Mouse (Mus musculus) kidney, adult 2 months (tissue): Measurements from ENCODE around the gene Chid1. TPM values are rescaled to one million over a fixed set of nuclear protein-coding genes. Genes with fewer than 3 reads are reported as not detected.

Experiments used
- DNase-seq: peaks from one replicate; pipeline ENCODE4 v3.0.0; 2021
- H3K27ac ChIP-seq: fragments of 200-500 bp; 2 replicates; pipeline ENCODE4 v1.5.1; 2012; ENCODE audit warnings: low read depth, low read length, control low read depth, inconsistent platforms; ENCODE audit not compliant: insufficient read depth
- H3K27me3 ChIP-seq: fragments of 200-500 bp; replicated peaks from 2 replicates; pipeline ENCODE4 v1.6.1; 2012; ENCODE audit warnings: mild to moderate bottlenecking, moderate library complexity, low read length, inconsistent platforms; ENCODE audit not compliant: control insufficient read depth, insufficient read depth
- H3K36me3 ChIP-seq: fragments of 200-500 bp; 2 replicates; pipeline ENCODE4 v1.6.1; 2012; ENCODE audit warnings: mild to moderate bottlenecking, moderate library complexity, low read length, inconsistent platforms; ENCODE audit not compliant: control insufficient read depth, insufficient read depth
- H3K4me1 ChIP-seq: fragments of 200-500 bp; 2 replicates; pipeline ENCODE4 v1.6.1; 2011; ENCODE audit warnings: low read length; ENCODE audit not compliant: control insufficient read depth, insufficient read depth
- H3K4me3 ChIP-seq: fragments of 200-500 bp; 2 replicates; pipeline ENCODE4 v1.5.1; 2011; ENCODE audit warnings: mild to moderate bottlenecking, low read depth, low read length, control low read depth; ENCODE audit not compliant: insufficient read depth
- CTCF ChIP-seq: fragments of 200-500 bp; conservative IDR thresholded peaks from 2 replicates; pipeline ENCODE4 v1.5.1; 2011; ENCODE audit warnings: low read depth, mild to moderate bottlenecking, control low read depth, low read length, moderate library complexity, mixed read lengths; ENCODE audit not compliant: insufficient read depth, insufficient read length
- POLR2A ChIP-seq: fragments of 200-500 bp; IDR thresholded peaks from one replicate; pipeline ENCODE4 v1.6.1; 2011; ENCODE audit warnings: low read depth, low read length, control low read depth
- WGBS: fragments of 180-500 bp; shearing (Covaris S2); methylation state at CpG from one replicate; pipeline ENCODE4 v1.1.7; 2018; 5-methylcytosine and 5-hydroxymethylcytosine counted together
- polyA plus RNA-seq: library from polyadenylated mRNA; depleted of rRNA; stranded (reverse); fragments of >200 nt; gene quantifications from 2 replicates; pipeline ENCODE4 v1.2.3, GENCODE M21; 2012

Chid1 gene
- polyA plus RNA-seq, 1 experiment = 35.6 TPM

DNA sequence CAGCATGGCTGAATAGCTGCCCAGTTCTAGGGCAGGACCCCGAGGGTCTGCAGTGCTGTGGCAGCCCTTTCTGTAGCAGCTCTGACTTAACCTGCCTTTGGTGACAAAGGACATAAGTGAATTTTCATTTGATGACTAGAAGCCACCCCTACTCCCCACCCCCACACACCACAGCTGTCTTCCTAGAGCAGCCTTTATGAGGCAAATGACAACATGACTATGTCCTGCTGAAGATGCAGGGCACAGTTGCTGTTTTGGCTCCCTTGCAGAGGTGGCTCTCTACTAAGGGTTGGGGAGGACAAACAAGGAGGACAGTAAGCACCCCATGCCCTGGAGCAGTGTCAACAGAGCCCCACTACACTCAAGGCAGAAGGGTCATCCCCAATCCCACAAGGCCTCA is 19.9 kb downstream of the Chid1 start:
- Histone ChIP-seq H3K36me3 (no peaks in the 10 kb centered on the region), H3K27ac (no peak overlapping the region), H3K4me1 (no peaks in the 10 kb centered on the region), H3K4me3 (no peak overlapping the region), H3K27me3 (no peaks in the 10 kb centered on the region)
- WGBS = 68% methylated on average over 1 of the region's 1 CpGs
- no peak for DNase-seq
- TF ChIP-seq POLR2A (no peak), CTCF (no peak)

DNA sequence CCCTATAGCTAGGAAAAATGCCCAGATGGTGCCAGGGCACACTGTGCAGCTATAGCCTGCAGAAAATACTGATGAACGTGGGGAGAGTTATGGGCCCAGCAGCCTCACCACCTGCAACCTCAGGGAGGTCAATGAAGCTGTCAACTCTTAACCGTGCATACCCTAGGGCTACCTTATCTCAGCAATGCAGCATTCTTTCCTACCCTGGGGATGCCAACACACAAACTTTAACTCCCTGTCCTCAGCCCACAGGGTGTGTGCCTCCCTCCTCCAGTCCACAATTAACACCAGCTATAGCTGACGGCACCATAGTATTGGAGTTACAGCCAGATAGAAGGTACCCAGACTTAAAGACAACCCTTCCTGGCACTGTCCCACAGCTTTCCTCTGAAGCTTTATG is 20.7 kb downstream of the Chid1 start:
- Histone ChIP-seq H3K4me1 (no peaks in the 10 kb centered on the region), H3K4me3 (no peak overlapping the region), H3K27ac (no peak overlapping the region), H3K36me3 (no peaks in the 10 kb centered on the region), H3K27me3 (no peaks in the 10 kb centered on the region)
- no peak for TF ChIP-seq CTCF
- TF ChIP-seq POLR2A = no peak
- no peak for DNase-seq
- 79% methylated on average over 3 of the region's 3 CpGs for WGBS

DNA sequence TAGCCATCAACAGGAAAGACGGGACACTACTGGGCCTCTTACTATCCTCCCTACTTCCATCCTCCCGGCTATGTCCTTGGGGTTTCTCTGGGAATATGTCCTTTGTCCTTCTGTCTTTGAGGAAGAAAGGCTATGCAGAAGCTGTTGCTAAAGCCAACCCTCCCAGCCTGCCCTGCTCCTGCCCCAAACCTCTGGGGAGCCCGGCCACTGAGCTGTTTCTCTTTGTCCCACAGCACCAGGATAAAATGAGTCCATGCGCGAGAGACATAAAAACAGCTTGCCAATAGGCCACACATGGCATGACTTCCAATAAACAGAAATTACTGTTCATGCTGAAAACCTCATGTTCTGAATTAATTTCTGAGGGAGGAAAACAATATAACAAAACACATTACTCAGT is 21.4 kb downstream of the Chid1 start:
- Histone ChIP-seq H3K27ac (no peak overlapping the region), H3K27me3 (no peaks in the 10 kb centered on the region), H3K4me1 (no peaks in the 10 kb centered on the region), H3K36me3 (no peaks in the 10 kb centered on the region), H3K4me3 (no peak overlapping the region)
- DNase-seq = no peak
- TF ChIP-seq CTCF (no peak), POLR2A (no peak)
- WGBS = 91% methylated on average over 5 of the region's 5 CpGs

DNA sequence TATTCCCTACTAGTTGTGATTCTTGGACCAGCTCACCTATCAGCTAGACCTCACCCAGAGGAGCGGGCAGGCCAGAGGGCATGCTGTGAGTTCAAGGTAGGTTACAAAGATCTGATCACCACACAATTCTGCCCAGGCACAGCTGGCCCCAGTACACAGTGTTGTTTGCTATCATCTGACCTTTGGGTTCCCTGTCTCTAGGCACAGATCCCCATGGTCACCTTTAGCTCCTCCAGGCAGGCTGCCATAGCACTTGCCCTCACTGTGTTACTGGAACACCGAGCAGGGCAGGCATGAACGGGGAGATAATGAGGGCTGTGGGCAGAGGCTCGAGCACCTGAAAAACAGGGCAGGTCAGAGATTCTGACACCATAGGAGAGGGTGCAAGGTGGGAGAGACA is 22.0 kb downstream of the Chid1 start:
- Histone ChIP-seq H3K4me1 (no peaks in the 10 kb centered on the region), H3K36me3 (no peaks in the 10 kb centered on the region), H3K27ac (no peak overlapping the region), H3K4me3 (no peak overlapping the region), H3K27me3 (no peaks in the 10 kb centered on the region)
- no peak for TF ChIP-seq POLR2A
- DNase-seq = no peak
- WGBS = 80% methylated on average over 4 of the region's 4 CpGs

DNA sequence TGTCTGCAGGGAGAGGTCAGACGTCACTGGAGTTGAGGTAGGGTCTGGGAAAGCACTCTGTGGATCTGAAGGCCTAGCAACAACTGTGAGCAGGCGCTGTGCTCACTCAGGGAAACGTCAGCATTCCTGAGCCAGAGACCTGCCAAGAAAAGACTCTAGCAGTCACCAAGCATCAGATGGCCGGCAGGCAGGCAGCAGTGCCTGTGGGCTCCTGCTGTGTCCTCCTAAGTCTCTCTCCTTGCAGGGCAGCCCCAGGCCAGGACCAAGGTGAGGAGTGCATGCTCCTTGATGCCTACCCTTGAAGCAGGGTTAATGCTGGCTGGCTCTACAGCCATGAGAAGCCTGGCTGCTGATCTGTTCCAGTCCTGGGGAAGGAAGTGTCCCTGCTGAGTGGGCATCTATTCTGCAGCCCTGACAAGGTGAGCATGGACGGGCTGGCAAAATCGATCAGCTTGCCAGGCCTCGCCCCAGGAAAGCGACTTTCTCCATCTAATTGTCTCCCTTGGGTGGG is 28.9 kb downstream of the Chid1 start:
- Histone ChIP-seq H3K4me1 (no peaks in the 10 kb centered on the region), H3K27me3 (no peaks in the 10 kb centered on the region), H3K36me3 (no peaks in the 10 kb centered on the region), H3K27ac (no peak overlapping the region), H3K4me3 (no peak overlapping the region)
- no peak for DNase-seq
- TF ChIP-seq CTCF (no peak), POLR2A (no peak)
- WGBS = 82% methylated on average over 8 of the region's 8 CpGs

DNA sequence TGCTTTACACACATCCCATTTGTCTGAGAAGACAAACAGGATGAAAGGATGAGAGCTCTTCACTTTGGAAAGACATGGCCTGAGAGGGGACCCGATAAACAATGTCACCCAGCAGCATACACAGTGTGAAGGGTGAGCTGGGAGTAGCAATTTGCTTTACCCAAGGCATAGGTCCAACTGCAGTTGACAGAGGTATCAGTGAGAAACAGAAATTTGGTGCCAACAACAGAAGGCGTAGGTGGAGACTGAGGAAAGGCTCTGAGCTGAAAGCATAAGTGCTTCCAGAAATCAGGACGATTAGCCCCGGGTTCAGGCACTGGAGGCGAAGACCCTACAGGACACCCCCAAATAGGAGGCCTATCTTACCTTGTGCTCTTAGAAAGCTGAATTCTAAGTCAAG is 29.5 kb downstream of the Chid1 start:
- H3K36me3 ChIP-seq = no peaks in the 10 kb centered on the region
- no peak overlapping the region for H3K27ac ChIP-seq
- no peak overlapping the region for H3K4me3 ChIP-seq
- 95% methylated on average over 5 of the region's 5 CpGs for WGBS
- DNase-seq = no peak
- TF ChIP-seq POLR2A (no peak), CTCF (no peak)
- H3K27me3 ChIP-seq = no peaks in the 10 kb centered on the region
- H3K4me1 ChIP-seq = no peaks in the 10 kb centered on the region

DNA sequence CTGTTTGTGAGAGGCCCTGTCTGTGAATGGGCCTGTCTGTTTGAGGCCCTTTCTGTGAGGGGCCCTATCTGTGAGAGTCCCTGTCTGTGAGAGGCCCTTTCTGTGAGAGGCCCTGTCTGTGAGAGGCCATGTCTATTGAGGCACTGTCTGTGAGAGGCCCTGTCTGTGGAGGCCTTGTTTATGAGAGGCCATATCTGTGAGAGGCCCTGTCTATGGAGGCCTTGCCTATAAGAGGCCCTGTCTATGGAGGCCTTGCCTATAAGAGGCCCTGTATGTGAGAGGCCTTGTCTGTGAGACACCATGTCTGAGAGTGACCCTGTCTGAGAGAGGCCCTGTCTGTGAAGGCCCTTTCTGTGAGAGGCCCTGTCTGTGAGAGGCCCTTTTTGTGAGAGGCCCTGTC is 31.5 kb downstream of the Chid1 start:
- TF ChIP-seq POLR2A = no peak
- TF ChIP-seq CTCF = no peak
- no peak overlapping the region for H3K27ac ChIP-seq
- no peaks in the 10 kb centered on the region for H3K36me3 ChIP-seq
- DNase-seq = no peak
- no peaks in the 10 kb centered on the region for H3K27me3 ChIP-seq
- no peaks in the 10 kb centered on the region for H3K4me1 ChIP-seq
- no peak overlapping the region for H3K4me3 ChIP-seq

DNA sequence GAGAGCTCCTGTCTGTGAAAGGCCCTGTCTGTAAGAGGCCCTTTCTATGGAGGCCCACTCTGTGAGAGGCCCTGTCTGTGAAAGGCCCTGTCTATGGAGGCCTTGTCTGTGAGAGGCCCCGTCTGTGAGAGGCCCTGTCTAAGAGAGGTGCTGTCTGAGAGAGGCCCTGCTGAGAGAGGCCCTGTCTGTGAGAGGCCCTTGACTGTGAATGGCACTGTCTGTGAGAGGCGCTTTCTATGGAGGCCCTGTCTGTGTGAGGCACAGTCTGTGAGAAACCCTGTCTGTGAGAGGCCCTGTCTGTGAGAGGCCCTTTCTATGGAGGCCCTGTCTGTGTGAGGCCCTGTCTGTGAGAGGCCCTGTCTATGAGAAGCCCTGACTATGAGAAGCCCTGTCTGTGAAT is 33.4 kb downstream of the Chid1 start:
- Histone ChIP-seq H3K27ac (no peak overlapping the region), H3K27me3 (no peaks in the 10 kb centered on the region), H3K4me1 (no peaks in the 10 kb centered on the region), H3K36me3 (no peaks in the 10 kb centered on the region), H3K4me3 (no peak overlapping the region)
- no peak for TF ChIP-seq POLR2A
- no peak for TF ChIP-seq CTCF
- WGBS = 95% methylated on average over 2 of the region's 2 CpGs
- no peak for DNase-seq
